Mouse (Mus musculus): ENCODE measurements around the gene Dact1. TPM values are rescaled to one million over a fixed set of nuclear protein-coding genes. Genes with fewer than 3 reads are reported as not detected.

Dact1 gene
- polyA plus RNA-seq, 1 experiment from 2014 or later: 3.4 TPM

DNA sequence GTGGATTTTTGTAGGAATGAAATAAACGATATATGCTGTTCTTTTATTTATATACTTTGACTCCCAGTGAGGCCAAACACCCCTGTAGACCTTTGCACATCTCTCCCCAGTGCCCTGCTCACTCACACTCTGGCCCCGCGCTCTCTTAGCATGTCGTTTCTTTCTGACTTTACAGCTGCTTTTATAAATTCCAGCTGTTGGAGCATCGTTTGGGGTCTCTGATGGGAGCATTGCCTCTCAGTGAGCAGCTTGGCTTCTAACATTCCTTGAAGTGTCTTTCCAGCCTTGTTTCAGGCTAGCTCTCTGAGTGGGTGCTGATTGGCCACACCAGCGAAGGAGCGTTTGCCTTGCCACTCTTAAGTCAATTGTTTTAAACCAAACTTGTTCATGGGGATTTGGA, 35.8 kb downstream of the Dact1 start:
- WGBS (ENCODE audit: insufficient replicate concordance): 66% methylated on average over 7 of the region's 7 CpGs

DNA sequence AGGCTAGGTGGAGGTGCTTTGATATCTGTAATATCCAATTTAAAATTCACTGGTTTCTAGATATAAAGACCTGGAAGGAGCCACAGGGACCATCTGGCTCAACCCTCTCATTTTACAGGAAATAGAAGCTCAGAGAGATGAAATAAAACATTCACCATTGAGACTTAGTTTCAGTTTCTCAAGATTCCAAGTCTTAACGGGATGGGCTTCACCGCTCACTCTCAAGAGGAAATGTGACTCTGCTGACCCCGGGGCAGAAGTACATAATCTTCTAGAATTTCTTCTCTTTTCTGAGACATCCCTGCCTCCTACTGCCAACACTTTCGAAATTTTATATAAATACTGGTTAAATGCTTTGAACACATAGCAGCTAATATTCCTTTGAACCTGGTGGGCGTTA, 36.4 kb downstream of the Dact1 start:
- Histone ChIP-seq H3K4me2 (no peak overlapping the region), H3K27ac (no peak overlapping the region), H3K27me3 (replicated peaks) (no peaks in the 10 kb centered on the region), H3K36me3 (no peaks in the 10 kb centered on the region), H3K9ac (no peak overlapping the region), H3K4me3 (no peak overlapping the region), H3K4me1 (no peaks in the 10 kb centered on the region; the same call in 1 of the 2 replicates), H3K9me3 (replicated peaks) (no peaks in the 10 kb centered on the region)
- WGBS (ENCODE audit: insufficient replicate concordance): 33% methylated on average over 5 of the region's 5 CpGs
- no peak for ATAC-seq

More for the DNA sequence above, 35.8 kb downstream of the Dact1 start:
- no peak overlapping the region for H3K27ac ChIP-seq
- no peaks in the 10 kb centered on the region for H3K9me3 ChIP-seq (replicated peaks)
- no peaks in the 10 kb centered on the region for H3K27me3 ChIP-seq (replicated peaks)
- no peaks in the 10 kb centered on the region; the same call in 1 of the 2 replicates for H3K4me1 ChIP-seq
- H3K36me3 ChIP-seq: no peaks in the 10 kb centered on the region
- H3K4me2 ChIP-seq: no peak overlapping the region
- no peak overlapping the region for H3K4me3 ChIP-seq
- ATAC-seq: no peak
- no peak overlapping the region for H3K9ac ChIP-seq

DNA sequence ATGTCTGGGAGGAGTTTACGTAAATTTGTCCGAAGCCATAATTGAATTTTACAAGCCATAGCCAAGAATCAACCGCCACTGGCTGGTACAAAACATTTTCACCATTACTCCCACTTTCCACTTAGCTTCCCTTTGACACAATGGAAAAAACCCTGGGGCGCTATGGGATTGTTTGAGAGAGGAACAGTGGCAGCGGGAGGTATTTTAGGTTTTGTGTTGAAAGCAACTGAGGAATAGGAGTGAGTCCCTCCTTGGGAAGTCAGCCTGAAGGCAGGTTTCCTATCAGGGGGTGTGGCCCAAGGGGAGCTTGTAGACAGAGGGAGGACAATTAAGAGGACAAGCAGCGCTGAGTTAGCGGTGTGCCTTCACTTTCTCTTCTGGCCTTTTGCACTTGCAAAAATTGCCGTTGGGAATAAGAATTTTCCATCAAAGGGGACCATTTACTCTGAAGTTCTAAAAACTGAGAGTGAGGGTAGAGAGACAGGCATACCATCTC, 38.8 kb downstream of the Dact1 start:
- no peak overlapping the region for H3K4me2 ChIP-seq
- no peak overlapping the region for H3K4me3 ChIP-seq
- no peaks in the 10 kb centered on the region for H3K36me3 ChIP-seq
- H3K27me3 ChIP-seq (replicated peaks): no peaks in the 10 kb centered on the region
- no peaks in the 10 kb centered on the region; the same call in 1 of the 2 replicates for H3K4me1 ChIP-seq
- ATAC-seq: no peak
- H3K9ac ChIP-seq: no peak overlapping the region
- 58% methylated on average over 8 of the region's 8 CpGs for WGBS (ENCODE audit: insufficient replicate concordance)
- H3K27ac ChIP-seq: no peak overlapping the region
- H3K9me3 ChIP-seq (replicated peaks): no peaks in the 10 kb centered on the region

DNA sequence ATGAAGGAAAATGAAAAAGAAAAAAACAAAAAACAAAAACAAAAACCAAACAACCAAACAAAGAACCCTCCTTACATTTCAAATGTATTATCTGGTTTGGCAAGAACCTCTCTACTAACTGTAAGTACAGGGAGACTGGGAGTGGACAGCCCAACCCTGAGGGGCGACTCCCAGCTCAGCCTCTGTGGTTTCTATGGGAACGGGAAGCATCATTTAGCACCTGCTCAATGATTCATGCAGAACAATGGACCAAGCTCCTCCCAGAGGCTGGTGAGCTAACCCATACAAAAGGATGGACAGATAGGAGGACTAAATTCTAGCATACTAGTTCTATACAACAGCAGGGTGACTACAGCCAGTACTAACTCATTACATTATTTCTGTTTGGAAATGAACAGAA, 40.4 kb downstream of the Dact1 start:
- H3K27ac ChIP-seq: no peak overlapping the region
- no peak overlapping the region for H3K4me2 ChIP-seq
- H3K9me3 ChIP-seq (replicated peaks): no peaks in the 10 kb centered on the region
- no peak for ATAC-seq
- no peak overlapping the region for H3K9ac ChIP-seq
- H3K36me3 ChIP-seq: no peaks in the 10 kb centered on the region
- no peaks in the 10 kb centered on the region for H3K27me3 ChIP-seq (replicated peaks)
- H3K4me1 ChIP-seq: no peaks in the 10 kb centered on the region; the same call in 1 of the 2 replicates
- H3K4me3 ChIP-seq: no peak overlapping the region
- WGBS (ENCODE audit: insufficient replicate concordance): 67% methylated on average over 2 of the region's 2 CpGs

DNA sequence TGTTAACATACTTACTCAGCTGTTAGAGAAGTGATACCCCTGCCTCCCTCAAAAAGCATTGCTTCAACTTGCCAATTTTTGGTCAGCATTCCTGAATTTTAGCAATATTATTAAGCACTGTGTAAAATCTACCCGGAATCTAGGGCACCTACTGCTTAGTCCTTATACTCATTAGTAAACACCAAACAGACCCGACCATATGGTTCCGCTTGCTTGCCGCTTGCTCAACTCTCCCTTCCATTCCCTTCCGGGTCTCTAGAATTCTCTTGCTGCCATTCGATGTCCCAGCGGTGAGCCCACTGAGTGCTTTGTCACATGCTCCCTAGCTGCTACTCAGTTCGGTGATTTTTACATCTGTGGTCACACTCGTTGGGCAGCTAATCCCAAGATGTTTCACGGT, 45.0 kb downstream of the Dact1 start:
- no peaks in the 10 kb centered on the region for H3K9me3 ChIP-seq (replicated peaks)
- H3K27me3 ChIP-seq (replicated peaks): no peaks in the 10 kb centered on the region
- ATAC-seq: no peak
- no peak overlapping the region for H3K9ac ChIP-seq
- H3K4me2 ChIP-seq: no peak overlapping the region
- WGBS (ENCODE audit: insufficient replicate concordance): 65% methylated on average over 10 of the region's 10 CpGs
- H3K27ac ChIP-seq: peak overlapping the region; percentile 28; the same call in 1 of the 2 replicates
- H3K36me3 ChIP-seq: no peaks in the 10 kb centered on the region
- no peak overlapping the region for H3K4me3 ChIP-seq
- no peaks in the 10 kb centered on the region for H3K4me1 ChIP-seq

DNA sequence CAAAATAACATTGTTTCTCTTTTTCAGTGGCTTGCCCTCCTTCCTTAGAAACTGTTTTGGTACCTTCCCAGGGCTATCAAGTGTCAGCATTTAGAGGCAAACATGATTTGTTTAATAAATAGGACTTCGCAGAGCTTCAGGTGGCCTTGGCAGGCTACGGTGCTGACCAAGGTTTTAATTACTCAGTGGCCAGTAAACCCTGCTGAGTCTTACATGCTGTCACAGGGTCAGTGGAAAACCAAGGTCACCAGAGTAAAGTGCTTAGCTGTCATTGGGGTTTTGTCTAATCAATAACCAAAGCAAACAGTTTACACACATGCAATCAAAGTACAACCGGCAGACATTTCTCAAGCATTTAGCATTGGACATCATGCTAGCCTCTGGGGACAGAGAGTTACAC, 45.4 kb downstream of the Dact1 start:
- H3K4me1 ChIP-seq: no peaks in the 10 kb centered on the region
- no peaks in the 10 kb centered on the region for H3K27me3 ChIP-seq (replicated peaks)
- 73% methylated on average over 3 of the region's 3 CpGs for WGBS (ENCODE audit: insufficient replicate concordance)
- H3K36me3 ChIP-seq: no peaks in the 10 kb centered on the region
- H3K4me3 ChIP-seq: no peak overlapping the region
- ATAC-seq: peak; percentile 58
- no peak overlapping the region for H3K4me2 ChIP-seq
- H3K27ac ChIP-seq: peak overlapping the region; percentile 28; the same call in 1 of the 2 replicates
- no peaks in the 10 kb centered on the region for H3K9me3 ChIP-seq (replicated peaks)
- no peak overlapping the region for H3K9ac ChIP-seq

DNA sequence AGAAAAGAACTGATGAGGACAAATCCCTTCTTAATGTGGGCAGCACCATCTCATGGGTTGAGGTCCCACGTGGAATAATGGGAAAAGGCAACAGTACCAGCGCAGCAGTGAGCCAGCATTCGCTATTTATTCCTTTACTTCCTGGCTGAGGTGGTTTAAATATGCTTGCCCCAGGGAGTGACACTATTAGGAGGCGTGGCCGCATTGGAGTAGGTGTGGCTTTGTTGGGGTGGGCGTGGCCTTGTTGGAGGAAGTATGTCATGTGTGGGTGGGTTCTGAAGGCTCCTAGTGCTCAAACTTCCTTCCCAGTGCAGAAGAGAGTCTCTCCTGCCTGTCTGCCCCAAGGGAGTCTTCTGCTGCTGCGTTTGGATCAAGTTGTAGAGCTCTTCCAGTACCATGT, 51.9 kb downstream of the Dact1 start:
- no peak for ATAC-seq
- H3K27ac ChIP-seq: no peak overlapping the region
- no peak overlapping the region for H3K4me3 ChIP-seq
- H3K9ac ChIP-seq: no peak overlapping the region
- no peaks in the 10 kb centered on the region for H3K9me3 ChIP-seq (replicated peaks)
- no peaks in the 10 kb centered on the region for H3K36me3 ChIP-seq
- WGBS (ENCODE audit: insufficient replicate concordance): 67% methylated on average over 7 of the region's 7 CpGs
- no peaks in the 10 kb centered on the region for H3K4me1 ChIP-seq
- no peaks in the 10 kb centered on the region for H3K27me3 ChIP-seq (replicated peaks)
- no peak overlapping the region for H3K4me2 ChIP-seq

DNA sequence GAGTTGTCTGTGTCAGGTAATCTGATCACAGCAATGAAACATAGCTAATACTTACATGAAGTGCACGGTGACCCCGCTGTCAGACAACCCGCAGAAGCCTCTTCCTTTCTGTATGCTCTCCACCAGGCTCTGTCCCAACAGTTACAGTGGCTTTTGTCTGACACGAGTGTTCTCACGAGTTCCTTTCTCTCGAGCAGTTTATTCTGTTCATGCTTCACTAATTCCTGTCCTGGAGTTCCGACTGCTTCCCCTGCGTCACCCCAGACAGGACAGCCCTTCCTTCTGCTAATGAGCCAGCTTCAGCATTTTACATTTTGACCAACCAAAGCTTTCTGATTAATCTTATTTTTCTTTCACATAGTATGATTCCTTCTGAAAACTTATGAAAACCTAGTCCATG, 52.7 kb downstream of the Dact1 start:
- Histone ChIP-seq H3K4me2 (no peak overlapping the region), H3K36me3 (no peaks in the 10 kb centered on the region), H3K27ac (no peak overlapping the region), H3K4me1 (no peaks in the 10 kb centered on the region), H3K9me3 (replicated peaks) (no peaks in the 10 kb centered on the region), H3K9ac (no peak overlapping the region), H3K4me3 (no peak overlapping the region), H3K27me3 (replicated peaks) (no peaks in the 10 kb centered on the region)
- ATAC-seq: no peak
- WGBS (ENCODE audit: insufficient replicate concordance): 77% methylated on average over 8 of the region's 8 CpGs

DNA sequence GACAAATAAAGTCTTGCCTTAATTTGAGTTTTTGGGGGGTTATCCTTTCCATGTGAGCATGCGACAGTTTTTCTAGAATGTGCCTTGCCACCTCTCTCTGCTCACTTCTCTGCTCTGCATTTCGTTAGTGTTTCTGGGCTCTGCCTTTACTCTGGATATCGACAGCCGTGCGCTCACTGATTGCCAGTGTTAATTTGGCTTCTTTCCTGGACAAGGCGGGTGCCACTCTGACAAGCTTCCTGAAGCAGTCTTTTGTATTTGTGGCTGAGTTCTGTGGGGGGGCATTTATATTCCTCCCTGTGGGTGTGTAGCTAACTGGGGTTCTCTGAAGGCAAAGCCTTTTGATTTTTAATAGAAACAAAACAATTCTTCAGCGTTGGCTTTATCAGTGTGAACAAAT, 54.4 kb downstream of the Dact1 start:
- Histone ChIP-seq H3K27me3 (replicated peaks) (no peaks in the 10 kb centered on the region), H3K27ac (no peak overlapping the region), H3K9ac (no peak overlapping the region), H3K4me3 (no peak overlapping the region), H3K4me1 (no peaks in the 10 kb centered on the region), H3K9me3 (replicated peaks) (no peaks in the 10 kb centered on the region), H3K4me2 (no peak overlapping the region), H3K36me3 (no peaks in the 10 kb centered on the region)
- ATAC-seq: no peak
- WGBS (ENCODE audit: insufficient replicate concordance): 69% methylated on average over 7 of the region's 7 CpGs

DNA sequence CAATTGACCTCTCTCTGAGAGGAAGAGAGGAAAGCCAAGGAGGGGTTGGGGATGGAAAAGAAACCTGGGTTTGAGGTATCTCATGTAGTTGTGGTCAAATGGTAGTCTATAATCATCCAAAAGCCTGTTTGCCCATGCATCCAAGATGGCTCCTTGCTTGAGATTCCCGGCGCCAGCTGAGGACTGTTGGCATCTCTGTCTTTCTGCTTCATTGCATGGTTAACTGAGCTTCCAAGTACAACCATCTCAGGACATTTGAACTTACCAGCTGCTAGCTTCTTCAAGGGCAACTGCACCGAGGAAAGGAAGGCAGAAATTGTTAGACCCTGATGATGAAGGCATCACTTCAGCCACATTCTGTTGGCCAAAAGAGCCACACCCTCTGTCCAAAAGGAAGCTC, 54.8 kb downstream of the Dact1 start:
- Histone ChIP-seq H3K4me1 (no peaks in the 10 kb centered on the region), H3K9ac (no peak overlapping the region), H3K27me3 (replicated peaks) (no peaks in the 10 kb centered on the region), H3K27ac (no peak overlapping the region), H3K4me3 (no peak overlapping the region), H3K9me3 (replicated peaks) (no peaks in the 10 kb centered on the region), H3K36me3 (no peaks in the 10 kb centered on the region), H3K4me2 (no peak overlapping the region)
- no peak for ATAC-seq
- WGBS (ENCODE audit: insufficient replicate concordance): 65% methylated on average over 3 of the region's 3 CpGs

DNA sequence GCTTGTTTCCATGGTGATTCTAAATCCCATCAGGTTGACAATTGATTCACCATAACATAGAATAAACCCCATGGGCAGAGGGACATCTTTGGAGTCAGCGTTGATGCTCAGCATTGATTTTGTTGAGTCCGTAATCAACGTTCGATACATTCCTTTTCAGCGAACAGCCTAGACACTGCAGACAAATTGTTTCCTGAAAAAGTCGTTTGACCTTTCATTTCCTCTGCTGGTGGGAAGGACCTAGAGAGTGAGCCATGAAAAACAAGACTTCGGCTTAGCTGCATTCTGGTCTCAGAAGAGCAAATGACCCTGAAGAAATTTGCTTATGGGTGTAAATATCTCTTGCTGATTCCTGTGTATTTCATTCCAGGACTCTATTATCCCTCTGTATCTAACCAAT, 55.5 kb downstream of the Dact1 start:
- H3K4me1 ChIP-seq: no peaks in the 10 kb centered on the region
- H3K4me3 ChIP-seq: no peak overlapping the region
- no peaks in the 10 kb centered on the region for H3K9me3 ChIP-seq (replicated peaks)
- no peak overlapping the region for H3K9ac ChIP-seq
- no peaks in the 10 kb centered on the region for H3K36me3 ChIP-seq
- H3K27ac ChIP-seq: no peak overlapping the region
- ATAC-seq: no peak
- H3K4me2 ChIP-seq: no peak overlapping the region
- no peaks in the 10 kb centered on the region for H3K27me3 ChIP-seq (replicated peaks)
- 52% methylated on average over 7 of the region's 7 CpGs for WGBS (ENCODE audit: insufficient replicate concordance)

DNA sequence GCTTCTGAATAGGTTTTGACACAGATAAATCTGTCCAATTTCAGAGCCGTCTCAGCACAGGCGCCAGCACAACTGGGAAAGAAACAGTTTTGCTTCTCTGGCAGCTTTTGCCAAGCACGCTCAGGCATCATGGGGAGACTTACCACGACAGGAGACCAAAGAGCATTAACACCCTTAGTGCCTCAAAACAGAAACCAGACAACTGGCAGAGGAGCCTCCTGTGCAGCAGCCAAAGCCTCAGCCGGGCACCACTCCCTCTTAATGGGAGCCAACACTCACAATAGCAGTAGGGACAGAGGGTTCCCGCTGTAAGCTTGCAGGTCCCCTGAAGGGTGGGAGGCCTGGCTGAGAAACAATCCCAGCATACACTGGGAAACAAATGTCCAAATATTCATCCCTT, 56.5 kb downstream of the Dact1 start:
- Histone ChIP-seq H3K4me1 (no peaks in the 10 kb centered on the region), H3K36me3 (no peaks in the 10 kb centered on the region), H3K27me3 (replicated peaks) (no peaks in the 10 kb centered on the region), H3K27ac (no peak overlapping the region), H3K4me2 (no peak overlapping the region), H3K9me3 (replicated peaks) (no peaks in the 10 kb centered on the region), H3K4me3 (no peak overlapping the region), H3K9ac (no peak overlapping the region)
- WGBS (ENCODE audit: insufficient replicate concordance): 68% methylated on average over 6 of the region's 6 CpGs
- ATAC-seq: no peak

DNA sequence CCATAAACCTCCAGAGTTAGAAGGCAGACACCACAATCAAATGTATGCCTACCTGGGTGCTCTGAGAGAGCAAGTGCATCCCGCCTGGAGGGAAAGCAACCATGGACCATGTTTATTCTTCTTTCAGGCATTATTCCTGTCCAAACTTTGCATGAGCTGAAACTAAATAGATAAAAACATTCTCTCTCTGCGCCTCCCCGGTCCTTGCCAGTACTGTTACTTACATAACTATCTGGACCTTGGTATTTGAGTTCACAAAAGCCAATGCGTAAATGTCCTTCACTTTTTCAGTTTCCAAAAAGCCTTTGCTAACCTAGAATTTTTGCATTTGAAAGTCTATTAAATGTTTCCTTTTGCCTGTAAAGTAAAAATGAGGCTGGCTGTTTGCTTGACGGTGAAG, 58.9 kb downstream of the Dact1 start:
- no peaks in the 10 kb centered on the region for H3K4me1 ChIP-seq
- 59% methylated on average over 5 of the region's 5 CpGs for WGBS (ENCODE audit: insufficient replicate concordance)
- H3K27me3 ChIP-seq (replicated peaks): no peaks in the 10 kb centered on the region
- no peak overlapping the region for H3K4me2 ChIP-seq
- no peaks in the 10 kb centered on the region for H3K36me3 ChIP-seq
- H3K9me3 ChIP-seq (replicated peaks): no peaks in the 10 kb centered on the region
- no peak overlapping the region for H3K9ac ChIP-seq
- no peak overlapping the region for H3K4me3 ChIP-seq
- no peak for ATAC-seq
- H3K27ac ChIP-seq: no peak overlapping the region

Data from liver, embryonic 12.5 days (tissue).